Mouse (Mus musculus) left cerebral cortex, adult 8-10 months (tissue): Measurements from ENCODE around the gene Unc93a. TPM values are rescaled to one million over a fixed set of nuclear protein-coding genes. Genes with fewer than 3 reads are reported as not detected.
"Not testable (repeated sequence)": the region's sequence is repeated elsewhere in the genome, so short reads cannot be mapped to it uniquely, and the experiment has no call there.

Experiments used
- DNase-seq, 2 experiments: peaks; one replicate each; pipeline ENCODE4 v3.0.0; 2022; ENCODE audit warnings: low spot score in 2 of 2
- total RNA-seq, 4 experiments: library from RNA; stranded (reverse); gene quantifications; 2 replicates each; pipeline ENCODE4 v1.2.4; 2022

Gene Unc93a
- under 1 TPM in 1 of 4 experiments, not detected in 3; 0.17 TPM for total RNA-seq

GRCm38 (mm10) chr17:13131710-13132109 lies at the start of gene Unc93a:
TSS of gene Unc93a (minus strand) at chr17:13131810.
- DNase-seq, result not testable (repeated sequence)

- not testable (repeated sequence) for DNase-seq
These were observed 48.9 kb upstream of the Unc93a start for GRCm38 (mm10) chr17:13180491-13180890.

- DNase-seq, result not testable (repeated sequence)
These were observed 47.4 kb upstream of the Unc93a start for GRCm38 (mm10) chr17:13179021-13179420.

GRCm38 (mm10) chr17:13177796-13178195 lies 46.2 kb upstream of the Unc93a start:
- not testable (repeated sequence) for DNase-seq

- not testable (repeated sequence) for DNase-seq
These were observed 44.0 kb upstream of the Unc93a start for GRCm38 (mm10) chr17:13175609-13176008.

- not testable (repeated sequence) for DNase-seq
These were observed 42.4 kb upstream of the Unc93a start for GRCm38 (mm10) chr17:13174029-13174428.

- not testable (repeated sequence) for DNase-seq
These were observed 42.0 kb upstream of the Unc93a start for GRCm38 (mm10) chr17:13173578-13173977.

- DNase-seq, result not testable (repeated sequence)
These were observed 14.5 kb upstream of the Unc93a start for GRCm38 (mm10) chr17:13146128-13146527.

GRCm38 (mm10) chr17:13144580-13145215 lies 13.1 kb upstream of the Unc93a start:
- DNase-seq, result not testable (repeated sequence)

- DNase-seq, result not testable (repeated sequence)
These were observed 11.1 kb upstream of the Unc93a start for GRCm38 (mm10) chr17:13142665-13143064.

GRCm38 (mm10) chr17:13135356-13135755 lies 3.7 kb upstream of the Unc93a start:
- DNase-seq, result peak in 1 of 2 experiments; percentile 8

- DNase-seq, result not testable (repeated sequence)
These were observed 742 bp upstream of the Unc93a start for GRCm38 (mm10) chr17:13132352-13132751.

GRCm38 (mm10) chr17:13129737-13130465 lies 1.7 kb downstream of the Unc93a start:
- DNase-seq, result not testable (repeated sequence)

GRCm38 (mm10) chr17:13129324-13129723 lies 2.3 kb downstream of the Unc93a start:
- not testable (repeated sequence) for DNase-seq

- DNase-seq, result not testable (repeated sequence)
These were observed 7.4 kb downstream of the Unc93a start for GRCm38 (mm10) chr17:13124241-13124640.

GRCm38 (mm10) chr17:13123308-13124038 lies 8.1 kb downstream of the Unc93a start:
- not testable (repeated sequence) for DNase-seq

- DNase-seq, result not testable (repeated sequence)
These were observed 18.9 kb downstream of the Unc93a start for GRCm38 (mm10) chr17:13112504-13113291.

- DNase-seq, result peak in 1 of 2 experiments; percentile 18
These were observed 25.0 kb downstream of the Unc93a start for GRCm38 (mm10) chr17:13106563-13106962.

- not testable (repeated sequence) for DNase-seq
These were observed 38.6 kb downstream of the Unc93a start for GRCm38 (mm10) chr17:13092960-13093359.

- DNase-seq, result not testable (repeated sequence)
These were observed 39.4 kb downstream of the Unc93a start for GRCm38 (mm10) chr17:13092100-13092764.
